Mouse (Mus musculus) kidney, adult 2 months (tissue): ENCODE measurements around the gene Gprc5d. TPM values are rescaled to one million over a fixed set of nuclear protein-coding genes. Genes with fewer than 3 reads are reported as not detected.

Source experiments
- DNase-seq: peaks from one replicate; pipeline ENCODE4 v3.0.0; 2021
- H3K27ac ChIP-seq: fragments of 200-500 bp; 2 replicates; pipeline ENCODE4 v1.5.1; 2012; ENCODE audit warnings: low read depth, low read length, control low read depth, inconsistent platforms; ENCODE audit not compliant: insufficient read depth
- H3K27me3 ChIP-seq: fragments of 200-500 bp; replicated peaks from 2 replicates; pipeline ENCODE4 v1.6.1; 2012; ENCODE audit warnings: mild to moderate bottlenecking, moderate library complexity, low read length, inconsistent platforms; ENCODE audit not compliant: control insufficient read depth, insufficient read depth
- H3K36me3 ChIP-seq: fragments of 200-500 bp; 2 replicates; pipeline ENCODE4 v1.6.1; 2012; ENCODE audit warnings: mild to moderate bottlenecking, moderate library complexity, low read length, inconsistent platforms; ENCODE audit not compliant: control insufficient read depth, insufficient read depth
- H3K4me1 ChIP-seq: fragments of 200-500 bp; 2 replicates; pipeline ENCODE4 v1.6.1; 2011; ENCODE audit warnings: low read length; ENCODE audit not compliant: control insufficient read depth, insufficient read depth
- H3K4me3 ChIP-seq: fragments of 200-500 bp; 2 replicates; pipeline ENCODE4 v1.5.1; 2011; ENCODE audit warnings: mild to moderate bottlenecking, low read depth, low read length, control low read depth; ENCODE audit not compliant: insufficient read depth
- CTCF ChIP-seq: fragments of 200-500 bp; conservative IDR thresholded peaks from 2 replicates; pipeline ENCODE4 v1.5.1; 2011; ENCODE audit warnings: low read depth, mild to moderate bottlenecking, control low read depth, low read length, moderate library complexity, mixed read lengths; ENCODE audit not compliant: insufficient read depth, insufficient read length
- POLR2A ChIP-seq: fragments of 200-500 bp; IDR thresholded peaks from one replicate; pipeline ENCODE4 v1.6.1; 2011; ENCODE audit warnings: low read depth, low read length, control low read depth
- WGBS: fragments of 180-500 bp; shearing (Covaris S2); methylation state at CpG from one replicate; pipeline ENCODE4 v1.1.7; 2018; 5-methylcytosine and 5-hydroxymethylcytosine counted together
- polyA plus RNA-seq: library from polyadenylated mRNA; depleted of rRNA; stranded (reverse); fragments of >200 nt; gene quantifications from 2 replicates; pipeline ENCODE4 v1.2.3, GENCODE M21; 2012; rRNA removed

Gprc5d gene
- 0.09 and 0.19 TPM in 2 replicates for polyA plus RNA-seq

- Histone ChIP-seq H3K27ac (no peak within 1 kb of the TSS), H3K36me3 (no peaks in the 10 kb centered on the region), H3K27me3 (no peaks in the 10 kb centered on the region; the same call in 1 of the 2 replicates), H3K4me1 (no peaks in the 10 kb centered on the region), H3K4me3 (no peak within 1 kb of the TSS)
- no peak for DNase-seq
- WGBS, result 91% methylated on average over 5 of the region's 5 CpGs
- TF ChIP-seq CTCF (no peak), POLR2A (no peak)
Observed at GRCm38 (mm10) chr6:135118183-135118582, at the start of gene Gprc5d. Gene Gprc5d, minus strand, starts transcription at chr6:135118283.

- H3K27me3 ChIP-seq, result no peaks in the 10 kb centered on the region
- H3K27ac ChIP-seq, result no peak overlapping the region
- no peak for TF ChIP-seq POLR2A
- TF ChIP-seq CTCF, result no peak
- WGBS, result 74% methylated on average over 5 of the region's 5 CpGs
- no peak overlapping the region for H3K4me3 ChIP-seq
- H3K36me3 ChIP-seq, result no peaks in the 10 kb centered on the region
- H3K4me1 ChIP-seq, result peaks cover 12% of the 10 kb centered on the region; the same call in 1 of the 2 replicates
- no peak for DNase-seq
Observed at GRCm38 (mm10) chr6:135166712-135167111, 48.6 kb upstream of the Gprc5d start.

GRCm38 (mm10) chr6:135166262-135166661 lies 48.2 kb upstream of the Gprc5d start:
- H3K27ac ChIP-seq, result no peak overlapping the region
- peaks cover 12% of the 10 kb centered on the region; the same call in 1 of the 2 replicates for H3K4me1 ChIP-seq
- WGBS, result 85% methylated on average over 3 of the region's 3 CpGs
- no peak for TF ChIP-seq POLR2A
- TF ChIP-seq CTCF, result no peak
- no peaks in the 10 kb centered on the region for H3K27me3 ChIP-seq
- DNase-seq, result no peak
- H3K4me3 ChIP-seq, result no peak overlapping the region
- H3K36me3 ChIP-seq, result no peaks in the 10 kb centered on the region

- H3K4me3 ChIP-seq, result no peak overlapping the region
- no peak for TF ChIP-seq POLR2A
- no peak for TF ChIP-seq CTCF
Observed at GRCm38 (mm10) chr6:135165706-135166105, 47.6 kb upstream of the Gprc5d start.

GRCm38 (mm10) chr6:135165191-135165590 lies 47.1 kb upstream of the Gprc5d start:
- no peak overlapping the region for H3K4me3 ChIP-seq
- DNase-seq, result peak; percentile 64
- peaks cover 12% of the 10 kb centered on the region; the same call in 1 of the 2 replicates for H3K4me1 ChIP-seq
- 46% methylated on average over 3 of the region's 3 CpGs for WGBS
- no peak overlapping the region; the same call in 1 of the 2 replicates for H3K27ac ChIP-seq
- no peaks in the 10 kb centered on the region for H3K36me3 ChIP-seq
- no peak for TF ChIP-seq CTCF
- no peak for TF ChIP-seq POLR2A
- H3K27me3 ChIP-seq, result no peaks in the 10 kb centered on the region

More at GRCm38 (mm10) chr6:135165706-135166105, 47.6 kb upstream of the Gprc5d start:
- Histone ChIP-seq H3K27me3 (no peaks in the 10 kb centered on the region), H3K36me3 (no peaks in the 10 kb centered on the region), H3K27ac (no peak overlapping the region; the same call in 1 of the 2 replicates), H3K4me1 (peaks cover 12% of the 10 kb centered on the region; the same call in 1 of the 2 replicates)
- WGBS, result 81% methylated on average over 2 of the region's 2 CpGs
- DNase-seq, result no peak

- no peak overlapping the region for H3K27ac ChIP-seq
Observed at GRCm38 (mm10) chr6:135162861-135163260, 44.8 kb upstream of the Gprc5d start.

GRCm38 (mm10) chr6:135162311-135162710 lies 44.2 kb upstream of the Gprc5d start:
- no peak for DNase-seq
- TF ChIP-seq POLR2A, result no peak
- TF ChIP-seq CTCF, result no peak
- Histone ChIP-seq H3K27ac (no peak overlapping the region), H3K4me1 (peaks cover 10% of the 10 kb centered on the region; the same call in 1 of the 2 replicates), H3K36me3 (no peaks in the 10 kb centered on the region), H3K27me3 (no peaks in the 10 kb centered on the region), H3K4me3 (no peak overlapping the region)
- WGBS, result 76% methylated on average over 3 of the region's 3 CpGs

More at GRCm38 (mm10) chr6:135162861-135163260, 44.8 kb upstream of the Gprc5d start:
- H3K36me3 ChIP-seq, result no peaks in the 10 kb centered on the region
- 74% methylated on average over 4 of the region's 4 CpGs for WGBS
- no peaks in the 10 kb centered on the region for H3K27me3 ChIP-seq
- no peak for DNase-seq
- TF ChIP-seq CTCF (no peak), POLR2A (no peak)
- peaks cover 12% of the 10 kb centered on the region; the same call in 1 of the 2 replicates for H3K4me1 ChIP-seq
- H3K4me3 ChIP-seq, result no peak overlapping the region

GRCm38 (mm10) chr6:135161356-135161755 lies 43.3 kb upstream of the Gprc5d start:
- Histone ChIP-seq H3K36me3 (no peaks in the 10 kb centered on the region), H3K4me3 (no peak overlapping the region), H3K27ac (no peak overlapping the region), H3K27me3 (no peaks in the 10 kb centered on the region), H3K4me1 (peaks cover 6% of the 10 kb centered on the region; the same call in 1 of the 2 replicates)
- DNase-seq, result no peak
- no peak for TF ChIP-seq POLR2A
- no peak for TF ChIP-seq CTCF
- 73% methylated on average over 4 of the region's 4 CpGs for WGBS
